Mouse (Mus musculus) adrenal gland, adult 2 months (tissue): ENCODE measurements around the gene Ccdc30. TPM values are rescaled to one million over a fixed set of nuclear protein-coding genes. Genes with fewer than 3 reads are reported as not detected.

Experiments
- DNase-seq: peaks from one replicate; pipeline ENCODE4 v3.0.0; 2021
- polyA plus RNA-seq: library from polyadenylated mRNA; depleted of rRNA; stranded (reverse); fragments of >200 nt; gene quantifications from 2 replicates; pipeline ENCODE4 v1.2.3, GENCODE M21; 2012
- total RNA-seq, 2 experiments: library from RNA; stranded (reverse); gene quantifications; 2 replicates each; pipeline ENCODE4 v1.2.3; 2021

The Ccdc30 gene
- total and polyA plus RNA-seq, 3 experiments: 2.5 to 23.9 (median 7.2) TPM

DNA sequence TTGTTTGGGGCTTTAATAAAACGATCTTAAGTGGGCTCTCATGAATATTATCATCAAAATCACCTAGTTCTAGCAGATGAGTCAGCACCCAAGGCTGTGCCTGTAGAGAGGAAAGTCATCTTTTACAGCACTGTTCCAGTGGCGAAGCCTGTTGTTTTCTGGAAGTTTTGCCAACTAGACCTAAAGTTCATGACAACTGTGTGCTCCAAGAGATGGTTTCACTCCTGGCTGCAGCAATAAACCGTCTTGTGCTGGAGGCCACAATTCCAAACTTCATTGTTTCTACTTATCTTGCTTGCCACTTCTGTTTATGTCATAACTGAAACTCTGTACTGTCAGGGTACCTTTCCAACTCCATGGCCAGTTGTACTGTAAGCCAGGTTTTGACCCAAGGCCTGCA lies 1.9 kb upstream of the Ccdc30 start:
- DNase-seq: peak; percentile 58

DNA sequence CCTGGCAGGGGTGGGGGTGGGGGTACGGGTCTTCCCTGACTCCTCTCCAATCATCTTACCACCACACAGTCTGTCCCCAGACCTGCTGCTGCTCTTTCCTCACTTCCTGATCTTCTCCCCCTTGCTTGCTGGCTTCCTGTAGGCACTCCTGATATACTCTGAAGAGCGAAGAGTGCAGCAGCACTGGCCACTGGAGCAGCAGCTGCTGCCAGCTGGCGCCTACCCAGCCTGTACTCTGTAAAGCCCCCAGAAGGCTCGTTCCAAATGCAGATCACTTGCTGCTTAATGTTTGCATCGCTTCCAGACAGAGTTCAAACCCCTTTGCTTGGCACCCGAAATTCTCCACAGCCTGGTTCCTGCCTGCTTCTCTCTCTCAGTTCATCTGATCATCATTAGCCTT lies 2.5 kb downstream of the Ccdc30 start:
- DNase-seq: no peak

DNA sequence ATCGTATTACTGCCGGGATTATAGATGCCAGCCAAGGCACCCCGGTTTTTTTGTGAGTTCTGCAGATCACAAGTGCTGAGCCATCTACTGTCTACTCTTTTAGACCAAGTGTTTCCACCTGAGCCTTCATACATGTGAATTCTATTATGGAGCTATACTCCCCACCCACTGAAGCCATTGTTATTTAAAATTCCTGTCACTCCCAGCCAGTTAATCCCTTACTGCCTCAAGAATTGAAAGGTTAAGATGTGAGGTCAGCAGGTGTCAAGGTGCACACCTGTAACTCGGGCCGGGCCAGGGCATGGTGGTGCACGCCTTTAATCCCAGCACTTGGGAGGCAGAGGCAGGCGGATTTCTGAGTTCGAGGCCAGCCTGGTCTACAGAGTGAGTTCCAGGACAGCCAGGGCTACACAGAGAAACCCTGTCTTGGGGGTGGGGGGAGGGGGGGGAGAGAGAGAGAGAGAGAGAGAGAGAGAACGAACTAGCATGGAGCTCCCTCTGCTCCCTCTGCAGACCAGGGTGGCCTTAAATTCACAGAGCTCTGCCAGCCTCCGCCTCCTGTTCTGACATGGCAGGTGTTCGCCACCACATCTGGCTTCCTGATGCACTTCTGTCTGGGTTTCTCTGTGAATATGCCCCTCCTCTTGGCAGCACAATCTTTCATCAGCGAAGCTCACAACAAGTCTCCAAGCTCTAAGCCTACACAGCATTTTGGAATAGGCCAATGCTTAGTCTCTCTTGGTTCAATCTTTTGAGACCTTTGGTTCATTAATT lies 3.3 kb downstream of the Ccdc30 start:
- DNase-seq: no peak

DNA sequence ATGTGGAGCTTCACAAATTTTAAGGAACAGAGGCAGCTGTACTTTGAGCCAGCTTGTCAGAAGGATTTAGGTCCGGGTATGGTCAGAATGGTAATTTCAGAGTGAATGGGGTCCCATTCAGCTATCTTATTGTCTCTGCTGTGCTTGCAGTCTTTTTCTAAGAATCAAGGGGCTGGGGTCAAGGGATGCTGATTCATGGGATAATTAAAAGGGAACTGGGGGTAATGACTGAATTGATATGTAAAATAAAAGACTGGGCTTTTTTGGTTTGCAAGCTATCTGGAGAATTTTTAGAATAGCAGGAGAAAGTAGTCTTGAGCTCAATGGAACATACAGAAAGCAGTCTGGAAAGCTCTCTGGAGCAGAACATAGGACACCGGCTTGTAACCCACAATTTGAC lies 11.9 kb downstream of the Ccdc30 start:
- DNase-seq: no peak

DNA sequence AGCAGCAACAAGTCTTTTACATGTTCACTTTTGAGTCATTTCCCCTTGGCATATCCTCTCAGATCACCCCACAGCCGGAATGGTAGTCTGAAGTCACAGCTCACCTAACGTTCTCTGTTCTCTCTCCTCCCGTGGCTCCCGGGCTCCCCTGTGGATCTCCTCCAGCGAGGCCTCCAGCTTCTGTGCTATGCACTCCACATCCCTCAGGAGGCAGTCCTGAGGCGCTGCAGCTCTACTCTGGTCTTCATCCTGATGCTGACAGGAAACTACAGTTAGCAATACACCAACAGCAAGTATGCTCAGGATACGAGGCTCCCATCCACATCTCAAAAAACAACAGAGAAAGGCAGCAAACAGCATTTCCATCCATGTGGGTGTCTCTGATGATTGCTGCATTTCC lies 14.4 kb downstream of the Ccdc30 start:
- no peak for DNase-seq

DNA sequence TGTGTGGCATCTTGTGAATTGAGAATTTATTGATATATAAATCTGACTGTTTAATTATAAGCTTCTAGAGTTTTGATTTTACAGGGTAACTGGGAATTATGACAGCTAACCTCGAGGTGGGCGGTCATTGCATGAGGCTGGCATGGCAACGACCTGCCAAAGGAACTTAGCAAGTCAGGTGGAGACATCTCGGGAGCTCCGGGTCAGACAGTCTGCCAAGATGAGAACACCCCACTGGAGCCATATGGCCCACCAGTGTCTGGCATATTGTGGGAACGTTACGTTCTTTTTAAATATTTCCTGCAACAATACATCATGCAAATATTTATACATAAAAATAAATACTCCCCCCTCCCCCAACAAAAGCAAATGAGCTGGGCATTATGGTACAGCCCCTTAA lies 16.6 kb downstream of the Ccdc30 start:
- no peak for DNase-seq

DNA sequence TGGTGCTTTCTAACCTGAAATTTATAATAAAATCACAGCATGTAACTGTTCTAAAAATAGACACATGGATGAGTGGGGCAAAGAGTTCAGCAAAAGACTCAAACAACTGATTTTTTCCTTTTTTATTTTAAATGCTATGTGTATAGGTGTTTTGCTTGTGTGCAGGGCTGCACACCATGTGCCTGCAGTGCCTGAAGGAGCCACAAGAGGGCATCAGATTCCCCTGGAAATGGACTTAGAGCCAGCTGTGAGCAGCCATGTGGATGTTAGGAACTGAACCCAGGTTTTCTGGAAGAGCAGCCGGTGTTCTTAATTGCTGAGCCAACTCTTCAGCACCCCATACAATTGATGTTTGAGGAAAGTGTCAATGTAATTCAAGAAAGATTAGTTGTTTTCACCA lies 25.0 kb downstream of the Ccdc30 start:
- DNase-seq: no peak

DNA sequence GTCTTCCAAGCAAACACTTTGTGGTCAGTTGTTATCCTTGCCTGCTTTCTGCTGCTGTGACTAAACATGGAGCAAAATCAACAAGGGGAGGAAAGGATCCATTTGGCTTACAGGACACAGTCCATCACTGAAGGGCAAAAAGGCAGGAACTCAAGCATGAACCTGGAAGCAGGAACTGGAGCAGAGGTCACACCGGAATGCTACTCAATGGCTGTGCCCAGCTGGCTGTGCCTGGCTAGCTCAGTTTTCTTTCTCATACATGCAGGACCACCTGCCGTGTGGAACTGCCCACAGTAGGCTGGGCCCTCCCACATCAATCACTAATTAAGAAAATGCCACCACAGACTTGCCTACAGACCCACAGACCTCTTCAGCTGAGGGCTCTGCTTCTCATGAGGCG lies 26.1 kb downstream of the Ccdc30 start:
- no peak for DNase-seq

DNA sequence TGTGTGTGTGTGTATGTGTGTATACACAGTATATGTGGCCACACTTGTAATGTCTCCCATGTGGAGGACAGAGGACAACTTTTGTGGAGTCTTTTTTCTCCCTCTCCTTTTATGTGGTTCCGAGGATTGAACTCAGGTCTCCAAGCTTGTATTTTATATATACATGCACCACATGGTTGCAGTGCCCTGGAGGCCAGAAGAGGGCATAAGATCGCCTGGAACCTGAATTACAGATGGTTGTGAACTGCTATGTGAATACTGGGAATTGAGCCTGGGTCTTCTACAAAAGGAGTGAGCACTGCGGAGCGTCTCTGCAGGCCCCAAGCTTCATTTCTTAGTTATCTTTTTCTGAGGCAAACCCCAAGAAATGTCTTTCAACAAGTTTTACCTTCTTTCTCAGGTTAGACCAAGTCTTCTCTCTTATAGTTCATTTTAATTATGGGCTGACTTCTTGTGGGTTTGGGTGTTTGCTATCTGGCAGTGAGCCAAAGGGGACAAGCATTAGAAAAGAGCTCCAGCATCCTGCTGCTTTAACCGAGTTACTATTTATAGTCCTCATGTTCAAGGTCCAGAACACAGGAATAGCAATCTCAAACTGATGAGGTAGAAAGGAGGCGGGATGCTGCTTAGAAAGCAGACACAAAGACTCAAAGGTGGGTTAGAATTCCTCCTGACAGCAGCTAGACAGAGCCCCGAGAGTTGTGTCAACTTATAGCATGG lies 33.7 kb downstream of the Ccdc30 start:
- DNase-seq: no peak

DNA sequence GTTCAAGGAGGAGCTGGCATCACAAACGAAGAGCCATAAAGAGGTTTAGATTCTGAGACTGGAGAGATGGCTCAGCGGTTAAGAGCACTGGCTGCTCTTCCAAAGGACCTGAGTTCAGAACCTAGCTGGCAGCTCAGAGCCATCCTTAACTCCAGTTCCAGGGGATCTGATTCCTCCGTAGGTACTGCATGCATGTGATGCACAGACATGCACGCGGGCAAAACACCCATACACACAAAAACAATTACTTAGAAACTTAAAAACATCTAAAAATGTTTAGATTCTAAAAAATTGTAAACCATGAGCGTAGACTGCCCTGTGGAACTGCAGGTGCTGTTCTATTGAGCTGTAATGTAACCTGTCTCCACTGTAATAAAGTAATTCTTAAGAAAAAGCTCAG lies 45.9 kb downstream of the Ccdc30 start:
- no peak for DNase-seq

DNA sequence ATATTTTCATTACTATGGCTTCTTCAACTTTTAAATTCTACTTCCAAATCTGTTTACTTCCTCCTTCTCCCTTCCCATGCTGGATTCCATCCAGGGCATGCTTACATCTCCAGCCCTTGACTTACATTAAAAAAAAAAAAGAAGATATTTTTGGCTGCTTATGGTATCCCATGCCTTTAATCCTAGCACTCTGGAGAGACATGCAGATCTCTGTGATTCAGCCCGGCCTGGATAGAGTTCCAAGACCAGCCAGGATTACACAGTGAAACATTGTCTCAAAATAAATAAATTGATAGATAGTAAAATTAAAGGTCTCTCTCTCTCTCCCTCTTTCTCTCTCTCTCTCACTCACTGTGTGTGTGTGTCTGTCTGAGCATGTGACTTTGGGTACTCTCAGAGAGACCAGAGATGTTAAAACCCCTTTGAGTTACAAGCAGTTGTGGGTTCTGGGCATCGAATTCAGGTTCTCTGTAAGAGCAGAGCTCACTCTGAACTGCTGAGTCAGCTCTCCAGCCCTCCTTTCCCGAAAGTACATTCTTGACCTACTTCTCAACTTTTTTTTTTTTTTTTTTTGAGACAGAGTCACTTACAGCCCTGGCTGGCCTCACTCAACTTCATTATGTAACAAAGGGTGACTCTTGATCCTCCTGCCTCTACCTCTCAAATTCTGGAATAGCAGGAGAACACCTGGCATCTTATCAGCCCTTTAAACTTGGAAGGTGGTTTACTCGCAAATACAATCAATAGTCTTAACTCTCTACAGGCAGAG lies 48.4 kb downstream of the Ccdc30 start:
- peak; percentile 43 for DNase-seq

DNA sequence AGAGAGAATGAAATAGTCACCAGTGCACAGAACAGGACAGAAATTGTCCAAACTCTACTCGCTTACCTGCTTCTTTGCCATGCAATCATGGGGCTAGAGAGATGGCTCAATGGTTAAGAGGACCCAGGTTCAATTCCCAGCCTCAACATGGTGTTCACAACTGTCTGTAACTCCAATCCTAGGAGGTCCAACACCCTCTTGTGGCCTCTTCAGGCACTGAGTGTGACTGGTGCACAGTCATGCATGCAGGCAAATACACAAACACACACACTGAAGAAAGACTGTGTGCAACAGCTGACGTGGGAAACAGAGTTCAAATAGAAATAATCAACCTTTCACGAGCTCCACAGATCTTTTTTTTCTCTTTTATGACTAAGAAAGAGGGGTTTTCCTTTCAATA lies 53.1 kb downstream of the Ccdc30 start:
- DNase-seq: no peak

DNA sequence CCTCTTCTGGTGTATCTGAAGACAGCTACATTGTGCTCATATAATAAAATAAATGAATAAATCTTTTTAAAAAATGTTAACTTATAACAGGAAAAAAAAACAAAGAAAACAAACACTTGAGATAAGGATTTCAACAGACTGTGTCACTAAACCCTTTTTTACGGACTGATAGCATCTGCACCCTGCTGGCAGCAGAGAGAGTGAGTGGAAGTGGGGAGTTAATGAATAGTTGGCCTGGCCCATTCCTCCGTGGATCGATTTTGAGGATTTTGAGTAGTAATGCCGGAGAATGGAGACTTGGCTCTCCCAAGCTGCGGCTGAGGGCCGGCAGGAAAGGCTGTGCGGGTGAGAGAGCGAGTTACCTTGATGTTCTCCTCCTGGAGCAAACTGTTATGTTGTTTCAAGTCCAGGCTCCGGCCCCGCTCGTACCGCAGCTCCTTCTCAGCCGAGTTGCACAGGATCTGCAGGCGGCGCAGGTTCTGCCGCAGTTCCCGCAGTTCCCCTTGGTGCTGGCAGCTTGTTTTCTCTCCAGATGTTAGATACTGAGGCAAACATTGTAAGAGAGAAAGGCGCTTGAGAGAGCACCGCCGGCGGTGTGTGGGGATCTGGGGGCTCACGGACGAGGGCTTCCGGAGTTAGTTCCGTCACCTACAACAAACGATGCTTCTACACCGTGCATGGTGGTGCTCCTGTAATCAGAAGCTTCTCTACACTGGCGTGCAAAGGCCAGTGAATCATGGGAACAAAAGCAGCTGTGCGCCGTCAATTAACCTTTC lies 55.9 kb downstream of the Ccdc30 start:
- peak; percentile 38 for DNase-seq

DNA sequence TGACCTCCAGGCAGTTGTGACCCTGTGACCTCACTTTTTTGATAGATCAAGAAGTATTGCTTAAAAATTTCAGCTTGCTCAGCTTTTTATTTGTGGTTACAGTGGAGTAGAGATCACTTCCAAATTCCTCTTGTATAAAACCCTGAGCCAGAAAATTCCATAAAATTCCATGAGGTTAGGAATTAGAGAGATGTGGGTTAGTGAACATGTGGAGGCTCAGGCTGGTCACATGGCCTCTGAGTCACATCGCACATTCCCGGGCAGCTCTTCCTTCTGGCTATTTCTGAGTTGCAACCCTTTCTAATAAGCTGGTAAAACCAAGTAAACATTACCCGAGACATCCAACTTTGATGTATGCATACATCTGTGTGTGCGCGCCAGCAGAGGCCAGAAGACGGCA lies 69.8 kb downstream of the Ccdc30 start:
- DNase-seq: no peak

DNA sequence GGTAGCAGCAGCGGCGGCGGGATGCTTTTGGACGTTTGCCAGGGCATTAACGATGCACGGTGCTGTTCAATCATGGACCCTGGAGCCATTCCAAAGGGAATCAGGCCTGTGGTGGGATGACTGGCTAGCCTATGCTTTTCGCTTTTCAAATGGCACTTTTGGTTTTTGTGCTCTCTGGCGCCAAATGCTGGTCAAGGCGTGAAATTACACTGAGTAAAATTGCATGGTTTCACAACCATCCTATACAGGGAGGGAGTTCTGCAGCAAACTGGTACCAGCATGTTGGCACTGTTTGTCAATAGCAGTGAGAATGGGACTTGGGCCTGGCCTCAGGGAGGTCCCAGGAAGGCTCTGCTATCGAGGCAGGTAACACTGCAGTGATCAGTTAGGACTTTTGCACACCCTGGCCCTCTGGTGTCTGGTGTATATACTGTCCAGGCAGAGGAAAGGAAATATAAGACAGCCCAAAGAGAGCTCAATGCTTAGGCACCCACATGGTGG lies 76.4 kb downstream of the Ccdc30 start:
- peak; percentile 47 for DNase-seq

DNA sequence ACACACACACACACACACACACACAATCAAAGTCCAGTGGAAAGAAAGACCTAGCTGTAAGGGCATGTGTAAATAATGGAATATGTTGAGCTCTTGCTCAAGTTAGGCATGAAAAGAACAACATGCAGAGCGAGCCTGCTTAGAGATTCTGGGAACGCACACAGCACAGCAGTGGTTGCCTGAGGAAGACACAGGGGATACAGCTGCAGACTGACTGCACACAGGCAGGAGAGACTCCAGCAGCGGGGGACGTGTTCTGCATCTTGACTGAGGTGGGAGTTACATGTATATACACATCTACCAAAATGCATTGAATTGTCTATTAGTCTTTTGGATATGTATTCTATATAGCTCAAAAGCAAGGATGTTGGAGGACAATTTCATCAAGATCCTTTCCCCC lies 76.9 kb downstream of the Ccdc30 start:
- no peak for DNase-seq

DNA sequence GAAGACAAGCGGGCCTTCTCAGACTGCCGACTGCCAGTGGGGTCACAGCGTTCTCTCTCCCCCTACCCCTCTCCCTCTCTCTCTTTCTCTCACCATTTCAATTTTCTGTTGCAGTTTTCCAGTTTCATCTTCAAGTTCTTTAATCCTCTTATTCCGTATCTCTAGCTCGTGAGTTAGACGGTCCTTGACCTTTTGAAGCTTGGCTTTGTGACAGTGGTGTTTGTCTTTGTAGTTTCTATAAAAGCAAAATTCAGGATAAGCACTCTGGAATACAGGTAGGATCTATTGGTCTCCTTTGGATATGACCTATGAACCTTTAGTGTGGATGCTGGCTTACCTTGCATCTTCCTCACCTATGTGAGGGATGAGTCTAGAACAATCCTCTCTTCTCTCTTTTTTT lies 81.8 kb downstream of the Ccdc30 start:
- DNase-seq: peak; percentile 69

DNA sequence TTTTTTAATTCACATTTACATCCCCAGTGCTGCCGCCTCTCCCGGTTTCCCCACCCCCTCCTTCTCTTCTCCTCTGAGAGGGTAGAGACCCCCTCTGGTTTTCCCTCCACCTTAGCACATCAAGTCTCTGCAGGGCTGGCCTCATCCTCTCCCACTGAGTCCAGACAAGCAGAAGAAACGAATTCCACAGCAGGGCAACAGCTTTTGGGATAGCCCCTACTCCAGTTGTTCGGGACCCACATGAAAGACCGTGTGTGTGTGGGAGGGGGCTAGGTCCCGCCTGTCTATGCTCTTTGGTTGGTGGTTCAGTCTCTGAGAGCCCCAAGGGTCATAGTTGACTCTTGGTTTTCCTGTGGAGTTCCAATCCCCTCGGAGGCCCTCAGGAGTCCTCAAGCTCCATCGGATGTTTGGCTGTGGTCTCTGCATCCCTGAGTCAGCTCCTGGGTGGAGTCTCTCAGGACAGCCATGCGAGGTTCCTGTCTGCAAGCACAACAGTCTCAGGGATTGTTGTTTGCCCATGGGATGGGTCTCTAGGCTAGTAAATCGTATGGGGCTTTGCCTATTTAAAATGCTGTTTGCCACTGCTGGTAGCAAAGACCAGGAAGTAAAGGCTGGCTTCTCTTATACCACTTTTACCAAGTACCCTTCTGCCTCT lies 94.3 kb downstream of the Ccdc30 start:
- peak; percentile 28 for DNase-seq

DNA sequence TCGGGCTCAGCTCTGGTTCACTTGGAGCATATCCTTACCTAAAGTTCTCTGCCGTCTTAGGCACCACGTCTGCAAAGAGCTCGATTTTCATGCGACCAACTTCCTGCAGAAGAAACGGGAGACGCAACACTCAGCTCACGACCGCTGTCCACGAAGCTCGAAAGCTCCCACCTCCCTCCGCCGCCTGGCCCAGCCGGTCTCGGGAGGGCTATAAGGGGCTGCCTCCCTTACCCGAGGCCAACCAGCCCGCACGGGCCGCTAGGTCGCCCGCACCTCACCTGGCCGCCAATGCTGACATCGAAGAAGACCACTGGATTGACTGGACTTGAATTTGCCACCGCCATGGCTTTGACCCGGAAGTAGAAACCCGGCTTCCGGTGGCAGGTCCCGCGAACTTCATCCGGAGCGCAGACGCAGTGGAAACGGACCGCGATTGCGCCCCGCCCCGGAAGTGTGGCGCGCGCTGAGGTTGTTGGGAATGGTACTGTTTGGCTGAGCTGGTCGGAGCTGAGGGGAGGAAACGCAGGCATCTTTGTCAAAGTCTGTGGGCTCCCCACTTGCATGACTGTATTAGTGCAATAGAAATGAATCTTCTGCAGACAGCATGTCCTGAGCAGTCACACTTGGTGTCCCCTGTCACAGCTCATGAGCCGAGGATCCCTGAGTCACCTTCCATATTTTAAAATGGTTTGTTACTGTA lies 95.0 kb downstream of the Ccdc30 start, which contains the start of gene Ppih:
Gene Ppih, minus strand, starts transcription at position 416 of the 700 bp plus-strand sequence.
- DNase-seq: peak; percentile 97

DNA sequence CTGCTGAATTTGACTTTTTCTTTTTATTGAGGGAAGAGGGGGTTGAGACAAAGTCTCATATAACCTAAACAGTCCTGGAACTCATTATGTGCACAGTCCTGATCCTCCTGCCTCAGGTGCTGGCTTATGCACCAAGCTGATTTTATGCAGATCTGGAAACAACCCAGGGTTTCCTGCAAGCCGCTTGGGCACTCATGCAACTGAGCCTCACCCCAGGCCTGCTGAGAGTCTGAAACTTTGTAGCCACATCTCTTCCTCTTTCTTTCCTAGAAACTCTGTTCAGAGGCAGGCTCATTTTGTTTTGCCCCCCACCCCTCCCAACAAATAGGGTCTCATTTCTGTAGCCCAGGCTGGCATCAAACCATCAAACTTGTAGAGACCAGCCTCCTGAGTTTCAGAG lies 101.6 kb downstream of the Ccdc30 start:
- DNase-seq: no peak

DNA sequence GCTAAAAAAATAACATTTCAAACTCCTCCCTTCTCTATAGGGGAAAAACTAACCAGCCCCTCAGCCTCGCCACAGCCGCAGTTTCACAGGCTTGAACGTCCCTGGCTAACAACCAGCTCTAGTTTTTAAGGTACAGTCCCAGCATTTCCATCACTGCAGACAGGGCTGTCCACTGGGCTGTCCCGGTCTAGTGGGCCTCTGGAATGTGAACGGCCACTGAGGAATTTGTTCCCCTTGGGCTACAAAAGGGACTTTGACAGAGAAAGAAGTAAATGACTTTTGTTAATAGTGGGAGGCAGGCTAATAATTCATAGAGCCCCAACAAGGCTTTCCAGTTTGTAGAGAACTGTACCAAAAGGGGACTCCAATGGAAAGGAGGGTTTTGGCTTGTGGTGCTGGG lies 109.9 kb downstream of the Ccdc30 start:
- no peak for DNase-seq
